Mouse (Mus musculus) layer of hippocampus, postnatal 25 days (tissue): ENCODE results near the gene Olfr474. TPM values are rescaled to one million over a fixed set of nuclear protein-coding genes. Genes with fewer than 3 reads are reported as not detected.
"Not testable (repeated sequence)": the region's sequence is repeated elsewhere in the genome, so short reads cannot be mapped to it uniquely, and the experiment has no call there.

Source experiments
- DNase-seq, 2 experiments: peaks; one replicate each; pipeline ENCODE4 v3.0.0; 2022; ENCODE audit warnings: mixed read lengths in 2 of 2, low spot score in 1 of 2; ENCODE audit errors: extremely low spot score in 1 of 2
- total RNA-seq, 2 experiments: library from RNA; stranded (reverse); gene quantifications; 2 replicates each; pipeline ENCODE4 v1.2.3; 2021

Gene Olfr474
- total RNA-seq, result not detected

DNA sequence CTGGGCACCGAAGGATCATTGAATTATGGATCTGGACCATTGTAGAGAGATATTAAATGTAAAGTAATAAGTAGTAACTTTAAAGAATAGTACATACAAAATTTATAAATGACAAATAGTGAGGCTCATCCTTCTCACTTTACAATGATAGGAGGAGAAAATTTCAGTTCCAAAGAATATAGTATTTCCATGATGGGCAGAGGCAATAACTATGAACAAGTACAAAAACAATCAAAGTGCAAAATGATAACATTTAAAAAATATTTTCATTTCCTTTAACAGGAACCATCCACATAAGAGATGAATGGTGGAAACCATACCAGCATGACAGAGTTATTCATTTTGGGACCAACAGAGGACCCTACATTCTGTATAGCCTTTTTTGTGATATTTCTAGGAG lies at the start of gene Olfr474:
TSS of gene Olfr474 (plus strand) at position 301 of the 400 bp plus-strand sequence.
- DNase-seq, result no peak

DNA sequence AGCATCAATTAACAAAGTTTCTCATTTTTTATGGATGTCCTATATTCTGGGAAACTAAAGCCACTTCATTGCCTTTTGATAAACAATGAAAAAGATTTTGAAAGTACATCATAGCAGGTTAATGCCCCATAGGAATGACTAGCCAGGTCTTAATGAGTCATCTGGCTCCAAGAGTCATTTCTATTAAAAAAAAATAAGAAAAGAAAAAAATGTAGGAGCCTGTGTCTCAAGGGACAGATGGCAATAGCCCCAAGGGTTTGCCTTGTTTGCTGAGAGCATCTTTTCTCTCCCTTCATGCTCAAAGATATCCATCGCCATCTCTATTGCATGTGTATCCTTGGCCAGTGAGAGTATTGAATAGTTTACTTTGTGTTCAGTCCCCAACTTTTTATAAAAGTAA lies 24.3 kb upstream of the Olfr474 start, which contains the start of gene Olfr473:
TSS of gene Olfr473 (plus strand) at position 301 of the 400 bp plus-strand sequence.
- no peak for DNase-seq

- DNase-seq, result not testable (repeated sequence)
Observed at GRCm38 (mm10) chr7:107952539-107952938, 1.9 kb upstream of the Olfr474 start.

- DNase-seq, result no peak
Observed at GRCm38 (mm10) chr7:107964503-107964902, 10.1 kb downstream of the Olfr474 start, which contains the start of gene Olfr476. TSS of gene Olfr476 (plus strand) at chr7:107964803.

DNA sequence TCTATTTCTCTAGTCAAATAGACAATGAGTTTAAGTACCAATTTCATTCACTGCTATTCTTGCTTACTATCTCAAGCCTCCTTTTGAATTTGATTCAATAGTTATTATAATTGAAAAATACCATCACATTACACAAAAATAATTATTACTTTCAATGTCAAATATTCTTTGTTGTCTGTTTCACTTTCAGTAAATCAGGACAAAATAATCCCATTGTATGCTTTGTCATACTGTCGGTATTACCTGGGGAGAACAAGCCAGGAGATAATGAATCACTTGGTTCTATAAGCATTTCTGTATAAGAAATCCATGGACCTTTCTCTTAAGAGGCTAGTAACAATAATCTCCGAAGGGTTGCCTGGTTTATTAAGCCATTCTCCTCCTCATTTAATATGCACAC lies 31.9 kb downstream of the Olfr474 start, which contains the start of gene Olfr477:
TSS of gene Olfr477 (plus strand) at position 301 of the 400 bp plus-strand sequence.
- no peak for DNase-seq

Other genes with a start within 250 kb of the Olfr474 start
- not detected for gene Cyb5r2, start 196.6 kb upstream of the Olfr474 start, total RNA-seq
- not detected for gene Ovch2, start 153.4 kb upstream of the Olfr474 start, total RNA-seq
- not detected for gene Olfr467, start 142.4 kb upstream of the Olfr474 start, total RNA-seq
- gene Olfr469, start 129.1 kb upstream of the Olfr474 start, total RNA-seq, result not detected
- gene Olfr470, start 107.2 kb upstream of the Olfr474 start, total RNA-seq, result not detected
- not detected for gene Olfr472, start 56.7 kb upstream of the Olfr474 start, total RNA-seq
- not detected for gene Olfr473, start 24.2 kb upstream of the Olfr474 start, total RNA-seq
- gene Olfr476, start 10.2 kb downstream of the Olfr474 start, total RNA-seq, result not detected
- not detected for gene Olfr477, start 32.0 kb downstream of the Olfr474 start, total RNA-seq
- gene Olfr478, start 79.3 kb downstream of the Olfr474 start, total RNA-seq, result not detected
- not detected for gene Olfr479, start 96.0 kb downstream of the Olfr474 start, total RNA-seq
- gene Olfr480, start 112.7 kb downstream of the Olfr474 start, total RNA-seq, result not detected
- not detected for gene Olfr481, start 125.2 kb downstream of the Olfr474 start, total RNA-seq
- 1 to 10 TPM; 1.6 to 1.8 TPM for gene Olfr482, start 142.9 kb downstream of the Olfr474 start, total RNA-seq
- not detected for gene Olfr483, start 146.2 kb downstream of the Olfr474 start, total RNA-seq
- gene Olfr484, start 172.8 kb downstream of the Olfr474 start, total RNA-seq, result not detected
- not detected for gene Olfr485, start 205.2 kb downstream of the Olfr474 start, total RNA-seq
- not detected for gene Olfr486, start 218.1 kb downstream of the Olfr474 start, total RNA-seq